Mouse (Mus musculus) kidney, adult 8-10 months (tissue): ENCODE results near the gene Shld2.
A peak's percentile ranks its signal among the peaks of the same experiment; 100 is the strongest.

Experiments
- DNase-seq, 2 experiments: peaks; one replicate each; pipeline ENCODE4 v3.0.0; 2022

Gene Shld2

GRCm38 (mm10) chr14:34310234-34310965 is at the start of gene Shld2, which contains the start of gene Glud1:
Gene Shld2 (minus strand): TSS chr14:34310493.
Gene Glud1 (plus strand): TSS chr14:34310727.
- DNase-seq: peak; percentile 96 to 97

GRCm38 (mm10) chr14:34359676-34360244 is 49.5 kb upstream of the Shld2 start:
- no peak for DNase-seq

GRCm38 (mm10) chr14:34357671-34358455 is 47.6 kb upstream of the Shld2 start:
- peak; percentile 88 to 91 for DNase-seq

- no peak for DNase-seq
Measured at GRCm38 (mm10) chr14:34355301-34355700, 45.0 kb upstream of the Shld2 start, which contains the start of gene Fam25c. Gene Fam25c (minus strand): TSS chr14:34355433.

- DNase-seq: peak; percentile 59 to 73
Measured at GRCm38 (mm10) chr14:34354456-34354855, 44.2 kb upstream of the Shld2 start.

GRCm38 (mm10) chr14:34353326-34353725 is 43.0 kb upstream of the Shld2 start:
- DNase-seq: no peak

- no peak for DNase-seq
Measured at GRCm38 (mm10) chr14:34352523-34352922, 42.2 kb upstream of the Shld2 start.

- no peak for DNase-seq
Measured at GRCm38 (mm10) chr14:34351660-34352059, 41.4 kb upstream of the Shld2 start.

GRCm38 (mm10) chr14:34349007-34349406 is 38.7 kb upstream of the Shld2 start:
- DNase-seq: peak in 1 of 2 experiments; percentile 38

GRCm38 (mm10) chr14:34348301-34348700 is 38.0 kb upstream of the Shld2 start:
- DNase-seq: no peak

GRCm38 (mm10) chr14:34347084-34347483 is 36.8 kb upstream of the Shld2 start:
- no peak for DNase-seq

- DNase-seq: no peak
Measured at GRCm38 (mm10) chr14:34345771-34346566, 35.7 kb upstream of the Shld2 start.

- DNase-seq: no peak
Measured at GRCm38 (mm10) chr14:34344361-34344760, 34.1 kb upstream of the Shld2 start.

GRCm38 (mm10) chr14:34343078-34343477 is 32.8 kb upstream of the Shld2 start:
- no peak for DNase-seq

- DNase-seq: no peak
Measured at GRCm38 (mm10) chr14:34341993-34342392, 31.7 kb upstream of the Shld2 start.

- no peak for DNase-seq
Measured at GRCm38 (mm10) chr14:34339446-34339845, 29.2 kb upstream of the Shld2 start.

- no peak for DNase-seq
Measured at GRCm38 (mm10) chr14:34332476-34332875, 22.2 kb upstream of the Shld2 start.

GRCm38 (mm10) chr14:34331886-34332285 is 21.6 kb upstream of the Shld2 start:
- DNase-seq: peak; percentile 47 to 60

GRCm38 (mm10) chr14:34330657-34331158 is 20.4 kb upstream of the Shld2 start:
- DNase-seq: no peak

GRCm38 (mm10) chr14:34327618-34328017 is 17.3 kb upstream of the Shld2 start:
- no peak for DNase-seq

GRCm38 (mm10) chr14:34326606-34327005 is 16.3 kb upstream of the Shld2 start:
- no peak for DNase-seq

GRCm38 (mm10) chr14:34323576-34324085 is 13.3 kb upstream of the Shld2 start:
- no peak for DNase-seq
